ENCODE assay signal across 29 mouse cellular contexts in the genomic region with DNA sequence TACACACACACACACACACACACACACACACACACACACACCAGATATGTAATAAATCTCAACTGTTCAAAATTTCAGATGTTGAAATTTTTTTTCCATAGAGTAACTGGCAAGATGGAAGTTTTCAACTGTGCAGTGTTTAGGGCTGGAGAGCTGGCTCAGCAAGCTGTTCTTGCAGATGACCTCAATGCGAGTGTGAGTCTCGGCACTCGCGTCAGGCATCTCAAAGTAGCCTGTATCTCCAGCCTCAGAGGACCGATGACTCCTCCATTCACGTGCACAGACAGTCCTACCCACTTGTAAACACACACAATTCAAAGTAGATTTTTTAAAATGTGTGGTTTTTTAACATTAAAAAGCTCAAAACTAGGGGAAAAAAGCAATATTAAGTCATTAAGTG. TPM values are rescaled to one million over a fixed set of nuclear protein-coding genes. Genes with fewer than 3 reads are reported as not detected.
A peak's percentile ranks its signal among the peaks of the same experiment; 100 is the strongest.
DNase-seq lines count a peak whose midpoint lies in the region; ATAC-seq lines count a peak whose summit lies in the region.
"Had no signal": no experiment of that assay in that cellular context is flagged by ENCODE, and none has a peak within 500 bp of the region (broad histone marks: within the 10 kb centered on the region; RNA-seq: fewer than 3 reads in every experiment).

No protein-coding gene starts in this region.

- H3K4me2 ChIP-seq in liver, embryonic 12.5 days: peak overlapping the region; percentile 34; the same call in 1 of the 2 replicates
- H3K4me2 ChIP-seq in liver, embryonic 11.5 days: no peak overlapping the region; the same call in 1 of the 2 replicates
- H3K4me2 ChIP-seq: embryonic facial prominence, embryonic 13.5 days; embryonic facial prominence, embryonic 15.5 days; forebrain, embryonic 12.5 days had no signal

- peaks cover 6% of the 10 kb centered on the region; the same call in 1 of the 2 replicates for H3K36me3 ChIP-seq in liver, embryonic 12.5 days
- H3K36me3 ChIP-seq in liver, embryonic 11.5 days (ENCODE audit: control insufficient read depth, insufficient read depth, low read length): no peaks in the 10 kb centered on the region
- H3K36me3 ChIP-seq: embryonic facial prominence, embryonic 13.5 days; embryonic facial prominence, embryonic 15.5 days; forebrain, embryonic 10.5 days; forebrain, embryonic 12.5 days had no signal

- H3K4me1 ChIP-seq in liver, embryonic 12.5 days: peaks cover 39% of the 10 kb centered on the region
- 0 out of 2 replicates have a peak, but pooled peaks cover 6% of the 10 kb centered on the region for H3K4me1 ChIP-seq in liver, embryonic 11.5 days (replicated peaks; ENCODE audit: control insufficient read depth, insufficient read depth, low read length)
- H3K4me1 ChIP-seq: forebrain, embryonic 10.5 days had no signal

- H3K4me3 ChIP-seq in liver, embryonic 12.5 days: no peak overlapping the region
- H3K4me3 ChIP-seq in liver, embryonic 11.5 days (ENCODE audit: low read depth, low read length): no peak overlapping the region
- H3K4me3 ChIP-seq: embryonic facial prominence, embryonic 13.5 days; embryonic facial prominence, embryonic 15.5 days; erythroblast, embryonic 14.5 days; forebrain, embryonic 10.5 days; forebrain, embryonic 12.5 days had no signal

- H3K9ac ChIP-seq in liver, embryonic 12.5 days: no peak overlapping the region
- H3K9ac ChIP-seq in liver, embryonic 11.5 days (ENCODE audit: low read depth, low read length): no peak overlapping the region
- H3K9ac ChIP-seq: embryonic facial prominence, embryonic 13.5 days; embryonic facial prominence, embryonic 15.5 days; forebrain, embryonic 12.5 days had no signal

- H3K27me3 ChIP-seq in liver, embryonic 12.5 days (replicated peaks): no peaks in the 10 kb centered on the region
- H3K27me3 ChIP-seq in liver, embryonic 11.5 days (replicated peaks; ENCODE audit: control insufficient read depth, insufficient read depth, low read length): no peaks in the 10 kb centered on the region
- H3K27me3 ChIP-seq: CH12.LX; embryonic facial prominence, embryonic 13.5 days; embryonic facial prominence, embryonic 15.5 days; forebrain, embryonic 12.5 days; Patski had no signal

- WGBS in liver, embryonic 12.5 days (ENCODE audit: insufficient replicate concordance): 84% methylated on average over 6 of the region's 6 CpGs
- 94% methylated on average over 6 of the region's 6 CpGs for WGBS in liver, embryonic 11.5 days

- ATAC-seq in frontal cortex, adult (ENCODE audit: low TSS enrichment): peak; percentile 63
- ATAC-seq in liver, embryonic 12.5 days: no peak
- ATAC-seq in liver, embryonic 11.5 days (replicated peaks; ENCODE audit: low FRiP score): no peak
- ATAC-seq: activated CD4-positive, CD25-positive, alpha-beta regulatory T cell, adult 4 months; CD4-positive, CD25-positive, alpha-beta regulatory T cell, adult 4 months; forebrain, embryonic 14.5 days; forebrain, embryonic 16.5 days; Patski had no signal

- DNase-seq in frontal cortex, adult 2 months (ENCODE audit: extremely low spot score in 1 of 2, low spot score in 1 of 2): no peak
- DNase-seq in liver, embryonic 11.5 days (ENCODE audit: low spot score): no peak
- DNase-seq in brain, adult 2 months (ENCODE audit: low read depth, low spot score): peak; percentile 53
- DNase-seq: adrenal gland, adult 8-10 months; adrenal gland, postnatal 14 days; adrenal gland, postnatal 36 days; B cell, adult 2 months; cerebellum, adult 11 months; cerebellum, adult 8-10 months; cerebellum, adult 9-11 months; cerebellum, postnatal 14 days; cerebellum, postnatal 36 days; embryo, embryonic 11 days had no signal

- no peak overlapping the region for H3K27ac ChIP-seq in liver, embryonic 12.5 days
- H3K27ac ChIP-seq in liver, embryonic 11.5 days (ENCODE audit: low read depth, low read length): no peak overlapping the region
- H3K27ac ChIP-seq: embryonic facial prominence, embryonic 13.5 days; embryonic facial prominence, embryonic 15.5 days; forebrain, embryonic 10.5 days; forebrain, embryonic 12.5 days had no signal

- no peaks in the 10 kb centered on the region for H3K9me3 ChIP-seq in liver, embryonic 12.5 days (replicated peaks)
- no peaks in the 10 kb centered on the region for H3K9me3 ChIP-seq in liver, embryonic 11.5 days (ENCODE audit: control insufficient read depth, low read length)
- H3K9me3 ChIP-seq: embryonic facial prominence, embryonic 13.5 days; embryonic facial prominence, embryonic 15.5 days; forebrain, embryonic 10.5 days; forebrain, embryonic 12.5 days; G1E had no signal

RNA-seq across cellular contexts. Expression of gene Gm21985, which starts 7.4 kb away (rescaled TPM):
- polyA plus RNA-seq in frontal cortex, adult 2 months (2012; rRNA removed): 0.18 TPM in 1 of 2 replicates, not detected in the other
- not detected in 2 replicates for polyA plus RNA-seq in liver, embryonic 12.5 days (2016; fragmentation: Nextera tagmentation; extraction: Ambion mirVana)
- not detected in 2 replicates for polyA plus RNA-seq in liver, embryonic 11.5 days (2014; fragmentation: Nextera tagmentation; extraction: Ambion mirVana)
- polyA plus RNA-seq: activated CD4-positive, CD25-positive, alpha-beta regulatory T cell, adult 4 months; brain, embryonic 14.5 days; CD4-positive, CD25-positive, alpha-beta regulatory T cell, adult 4 months; embryonic facial prominence, embryonic 11.5 days; embryonic facial prominence, embryonic 13.5 days; embryonic facial prominence, embryonic 15.5 days; erythroblast, embryonic 14.5 days; forebrain, embryonic 10.5 days; forebrain, embryonic 12.5 days; forebrain, embryonic 14.5 days; forebrain, embryonic 16.5 days; G1E had no signal

RNA-seq across cellular contexts. Expression of gene Slc12a6, which starts 7.8 kb away (rescaled TPM):
- 106 and 115 TPM in 2 replicates for polyA plus RNA-seq in frontal cortex, adult 2 months (2012; rRNA removed)
- polyA plus RNA-seq in liver, embryonic 12.5 days (2016; fragmentation: Nextera tagmentation; extraction: Ambion mirVana): 7.0 and 7.4 TPM in 2 replicates
- 12.3 and 12.7 TPM in 2 replicates for polyA plus RNA-seq in liver, embryonic 11.5 days (2014; fragmentation: Nextera tagmentation; extraction: Ambion mirVana)

RNA-seq across cellular contexts. Expression of gene Nop10, which starts 11.7 kb away (rescaled TPM):
- 79.1 and 85.5 TPM in 2 replicates for polyA plus RNA-seq in frontal cortex, adult 2 months (2012; rRNA removed)
- 211 and 213 TPM in 2 replicates for polyA plus RNA-seq in liver, embryonic 12.5 days (2016; fragmentation: Nextera tagmentation; extraction: Ambion mirVana)
- 346 and 364 TPM in 2 replicates for polyA plus RNA-seq in liver, embryonic 11.5 days (2014; fragmentation: Nextera tagmentation; extraction: Ambion mirVana)

RNA-seq across cellular contexts. Expression of gene Nutm1, which starts 14.4 kb away (rescaled TPM):
- 0.06 TPM in 1 of 2 replicates, not detected in the other for polyA plus RNA-seq in frontal cortex, adult 2 months (2012; rRNA removed)
- polyA plus RNA-seq in liver, embryonic 12.5 days (2016; fragmentation: Nextera tagmentation; extraction: Ambion mirVana): not detected in 2 replicates
- not detected in 2 replicates for polyA plus RNA-seq in liver, embryonic 11.5 days (2014; fragmentation: Nextera tagmentation; extraction: Ambion mirVana)
- polyA plus RNA-seq: activated CD4-positive, CD25-positive, alpha-beta regulatory T cell, adult 4 months; brain, embryonic 14.5 days; CD4-positive, CD25-positive, alpha-beta regulatory T cell, adult 4 months; embryonic facial prominence, embryonic 11.5 days; embryonic facial prominence, embryonic 13.5 days; embryonic facial prominence, embryonic 15.5 days; erythroblast, embryonic 14.5 days; forebrain, embryonic 12.5 days; forebrain, embryonic 14.5 days; forebrain, embryonic 16.5 days had no signal

RNA-seq across cellular contexts. Expression of gene Lpcat4, which starts 34.2 kb away (rescaled TPM):
- 245 and 291 TPM in 2 replicates for polyA plus RNA-seq in frontal cortex, adult 2 months (2012; rRNA removed)
- 5.9 TPM in 2 replicates for polyA plus RNA-seq in liver, embryonic 12.5 days (2016; fragmentation: Nextera tagmentation; extraction: Ambion mirVana)
- 14.6 and 15.0 TPM in 2 replicates for polyA plus RNA-seq in liver, embryonic 11.5 days (2014; fragmentation: Nextera tagmentation; extraction: Ambion mirVana)
